Mouse (Mus musculus): ENCODE results near the gene Pdk2.

DNA sequence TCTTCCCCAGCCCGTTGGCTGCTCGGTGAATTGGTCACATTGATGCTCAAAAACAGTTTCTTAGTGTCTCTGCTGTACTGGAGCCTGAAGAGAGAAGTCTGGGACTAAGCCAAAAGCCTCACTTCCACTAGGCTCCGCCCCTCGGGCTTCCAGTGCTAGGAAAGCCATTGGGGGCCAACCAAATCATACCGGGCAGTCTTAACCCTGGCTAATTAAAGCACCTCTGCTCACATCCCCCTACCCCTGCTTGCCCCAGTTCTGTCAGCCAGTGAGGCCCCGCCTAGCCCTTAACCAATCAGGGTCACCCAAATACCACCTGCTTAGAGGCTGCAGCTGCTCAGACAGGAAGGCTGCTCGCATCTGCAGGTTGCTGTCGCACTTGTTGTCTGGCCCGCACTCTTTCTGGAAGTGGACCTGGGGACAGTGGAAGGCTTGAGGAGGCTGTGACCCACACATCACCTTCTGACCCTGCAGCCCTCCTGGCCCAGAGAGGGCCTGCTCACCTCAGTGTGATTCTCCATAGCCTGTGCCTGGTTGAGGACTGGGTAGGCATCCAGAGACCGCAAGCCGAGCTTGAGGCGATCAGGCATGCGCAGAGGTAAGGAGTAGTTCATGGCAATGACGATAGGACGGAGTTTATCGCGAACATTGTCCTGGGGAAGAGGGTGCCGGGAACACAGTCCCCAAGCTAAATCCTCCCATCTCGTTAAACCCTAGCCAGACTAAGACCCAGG lies 15.8 kb upstream of the Pdk2 start:
- no peak for TF ChIP-seq POLR2A (IDR thresholded peaks at IDR 0.05; ENCODE audit: control insufficient read depth, low read depth, low read length)
- no peak for TF ChIP-seq CTCF (IDR thresholded peaks at IDR 0.05; ENCODE audit: control insufficient read depth, insufficient read depth, insufficient replicate concordance, low read depth, low read length)

Data from testis, adult 2 months (tissue).